Mouse (Mus musculus) thymus, postnatal 36 days (tissue): Measurements from ENCODE around the gene Gm8439.

ENCODE experiments used
- DNase-seq, 2 experiments: peaks; one replicate each; pipeline ENCODE4 v3.0.0; 2022; ENCODE audit warnings: mixed read lengths in 2 of 2

The Gm8439 gene

DNA sequence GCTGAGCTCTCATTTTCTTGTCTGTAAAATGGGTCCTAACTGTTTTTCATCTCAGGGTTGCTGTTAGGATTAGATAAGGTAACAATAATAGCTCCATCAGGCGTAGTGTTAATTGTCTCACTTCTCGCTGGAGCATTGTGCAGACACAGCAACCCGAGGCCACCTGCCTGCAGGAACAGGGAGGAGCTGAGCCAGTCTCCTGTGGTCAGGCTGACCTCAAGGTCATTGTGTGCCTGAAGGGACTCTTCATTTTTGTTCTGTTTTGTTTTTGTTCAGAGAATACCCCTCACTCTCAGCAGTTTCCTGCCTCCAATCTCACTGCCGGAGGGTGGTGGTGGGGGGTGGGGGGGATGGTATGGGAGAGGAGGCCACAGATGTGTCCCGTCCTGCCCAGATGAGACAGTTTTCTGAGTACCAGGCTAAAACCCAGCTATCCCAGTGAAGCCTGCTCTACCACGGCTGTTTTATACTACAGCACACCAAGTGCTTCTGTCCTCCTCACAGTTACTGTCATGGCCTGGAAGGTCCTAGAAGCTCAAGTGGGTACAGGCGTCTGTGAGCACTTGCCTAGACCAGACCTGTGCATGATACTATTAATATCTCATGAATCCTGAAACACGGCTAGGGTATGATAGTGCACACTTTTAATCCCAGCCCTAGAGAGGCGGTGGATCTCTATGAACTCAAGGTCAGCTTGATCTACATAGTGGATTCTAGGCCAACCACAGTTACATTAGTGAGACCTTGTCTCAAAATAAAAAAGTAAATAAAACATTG is 23.9 kb downstream of the Gm8439 start:
- peak in 1 of 2 experiments; percentile 22 for DNase-seq

DNA sequence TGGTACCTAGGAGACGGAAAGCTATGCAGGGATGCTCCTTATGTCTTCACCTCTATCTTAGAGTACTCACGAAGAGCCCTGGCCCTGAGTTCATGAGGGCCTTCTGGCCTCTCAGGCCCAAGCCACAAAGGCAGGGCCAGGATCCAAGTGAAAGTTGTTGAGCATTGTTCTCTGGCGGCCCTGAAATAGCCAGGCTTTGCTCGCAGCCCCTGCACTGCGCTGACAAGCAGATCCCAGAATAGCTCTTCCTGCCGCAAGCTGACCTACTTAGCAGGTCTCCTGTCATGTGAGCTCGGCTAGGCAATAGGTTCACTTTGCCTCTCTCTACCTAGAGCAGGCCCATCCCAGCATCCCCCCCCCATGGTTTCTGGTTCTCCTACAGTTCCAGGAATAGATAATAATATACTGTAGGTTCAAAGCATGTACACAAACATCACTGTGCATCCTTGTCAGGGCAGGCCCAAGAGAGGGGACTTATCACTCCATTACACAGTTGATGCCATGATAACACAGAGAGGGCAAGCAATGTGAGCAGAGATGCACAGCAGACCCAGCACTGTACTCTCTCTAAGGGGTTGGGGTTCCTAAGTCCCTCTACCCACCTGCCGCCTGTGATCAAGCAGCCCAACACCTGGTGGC is 25.3 kb downstream of the Gm8439 start:
- DNase-seq = peak; percentile 53 to 69

DNA sequence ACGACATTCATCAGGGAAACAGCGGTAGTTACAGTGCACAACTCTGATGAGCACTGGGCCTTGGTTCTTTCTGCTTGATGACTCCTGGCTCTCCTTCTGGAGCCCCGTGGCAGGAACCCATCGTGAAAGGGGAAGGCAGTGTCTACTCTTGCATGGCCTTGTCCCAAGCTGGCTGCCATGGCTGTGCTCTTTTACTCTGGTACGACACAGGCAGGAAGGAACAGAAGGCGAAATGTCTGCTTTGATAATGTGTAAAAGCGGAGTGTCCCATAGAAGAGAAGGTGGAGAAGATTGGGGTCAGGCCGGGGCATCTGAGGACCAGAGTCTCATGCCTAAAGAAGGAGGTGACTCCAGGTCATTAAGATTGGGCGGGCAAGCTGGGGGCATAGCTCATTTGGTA is 26.1 kb downstream of the Gm8439 start:
- DNase-seq = no peak

DNA sequence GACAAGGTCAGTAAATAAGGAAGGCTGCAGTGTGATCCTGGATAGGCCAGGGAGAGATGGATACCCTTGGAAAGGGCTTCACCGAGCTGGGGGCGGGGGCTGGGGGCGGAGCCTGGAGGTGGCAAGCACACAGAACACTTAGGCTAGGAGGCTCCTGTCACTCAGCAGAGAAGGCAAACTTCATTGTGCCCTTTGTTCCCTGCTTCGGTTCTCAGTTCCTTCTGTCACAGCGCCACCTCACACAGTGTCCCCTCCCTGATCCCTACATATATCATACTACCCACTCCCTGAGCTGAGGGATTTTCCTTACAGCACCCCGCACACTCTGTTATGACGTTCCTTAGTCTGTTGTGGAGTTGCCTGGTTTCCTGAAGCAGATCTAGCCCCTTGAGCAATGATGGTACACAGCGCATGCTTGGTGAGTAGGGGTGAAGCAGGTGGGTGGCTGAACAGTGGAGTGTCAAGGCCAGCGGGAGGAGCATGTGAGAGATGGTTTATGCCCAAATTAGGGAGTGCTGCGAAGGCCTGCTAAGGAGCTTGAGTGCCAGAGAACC is 27.1 kb downstream of the Gm8439 start:
- DNase-seq = peak; percentile 30 to 55

DNA sequence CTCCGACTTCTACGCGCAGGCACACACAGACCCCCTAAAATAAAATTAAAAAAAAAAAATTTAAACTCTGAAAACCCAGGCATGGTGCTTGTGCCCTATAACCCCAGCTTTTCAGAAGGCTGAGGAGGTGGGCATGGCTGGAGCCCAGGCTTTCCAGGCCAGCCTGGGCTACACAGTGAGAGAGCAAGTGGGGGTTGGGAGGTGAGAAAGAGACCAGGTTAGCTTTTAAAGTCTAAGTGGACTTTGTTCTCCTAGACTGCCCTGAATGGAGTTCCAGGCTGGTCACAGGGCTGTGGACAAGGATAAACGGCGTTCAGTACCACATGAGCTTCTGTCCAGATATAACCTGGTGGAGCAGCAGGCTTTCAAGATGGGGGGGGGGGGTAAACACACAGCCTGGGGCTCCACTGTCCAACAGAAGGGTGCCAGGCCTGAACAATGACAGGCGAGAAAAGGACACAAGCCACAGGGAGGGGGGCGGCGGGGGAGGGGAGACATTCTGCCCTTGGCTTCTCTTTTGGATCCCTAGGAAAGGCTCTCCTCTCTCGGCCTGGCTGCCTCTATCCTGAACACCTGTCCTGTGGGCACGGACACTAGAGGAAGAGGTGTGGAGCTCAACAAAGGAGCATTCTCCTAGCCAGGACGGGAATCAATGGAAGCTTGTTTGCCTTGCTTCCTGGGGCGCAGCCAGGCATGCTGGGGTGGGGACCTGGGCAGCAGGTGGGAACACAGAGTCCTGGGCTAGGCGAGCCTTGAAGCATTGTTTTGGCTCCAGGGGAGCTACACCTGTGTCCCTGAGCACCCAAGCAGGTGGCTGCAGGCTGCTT is 27.9 kb downstream of the Gm8439 start:
- peak in 1 of 2 experiments; percentile 10 for DNase-seq

DNA sequence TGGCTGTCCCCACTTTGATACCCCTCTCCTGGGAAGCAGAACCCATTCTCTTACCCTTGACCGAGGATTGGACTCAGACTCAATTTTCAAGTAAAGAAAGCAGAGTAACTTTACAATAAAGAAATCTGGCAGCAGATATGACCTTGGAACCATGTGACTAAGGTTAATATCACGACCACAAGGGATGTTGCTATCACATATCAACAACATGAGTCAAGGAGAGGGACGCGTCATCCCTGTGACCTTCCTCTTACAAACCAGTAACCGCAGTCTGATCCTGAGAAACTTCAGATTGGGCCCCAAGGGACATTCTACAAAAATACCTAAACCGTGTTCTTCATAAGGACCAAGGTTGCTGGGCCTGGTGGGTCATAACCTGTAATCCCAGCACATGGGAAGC is 39.2 kb downstream of the Gm8439 start:
- no peak for DNase-seq

DNA sequence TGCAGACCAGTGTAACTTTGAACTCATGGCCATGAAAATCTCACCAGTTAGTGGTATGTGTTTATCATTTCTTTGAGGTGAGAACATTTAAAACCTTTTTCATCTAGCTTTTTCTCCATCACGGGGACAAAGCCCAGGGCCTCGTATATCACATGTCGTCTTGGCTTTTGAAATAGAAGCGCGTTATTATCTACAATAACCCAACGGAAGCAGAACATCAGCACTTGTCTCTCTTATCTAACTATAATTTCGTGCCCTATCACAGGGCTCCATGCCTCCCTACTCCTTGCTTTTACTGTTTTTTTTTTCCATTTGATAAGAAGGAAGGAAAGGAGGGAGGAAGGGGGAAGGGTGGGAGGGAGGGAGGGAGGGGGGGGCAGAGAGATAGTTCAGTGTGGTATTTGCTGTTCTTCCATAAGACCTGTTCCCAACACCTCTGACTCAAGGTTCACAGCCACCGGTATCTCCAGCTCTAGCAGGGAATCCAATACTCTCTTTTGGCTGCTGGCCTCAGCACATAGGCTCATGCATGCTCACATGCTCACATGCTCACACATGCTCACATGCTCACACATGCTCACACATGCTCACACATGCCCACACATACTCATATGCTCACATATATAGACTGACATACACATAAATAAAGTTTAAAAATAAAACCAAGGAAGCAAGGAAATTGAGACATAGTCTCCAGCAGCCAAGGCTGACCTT is 41.8 kb downstream of the Gm8439 start:
- no peak for DNase-seq

DNA sequence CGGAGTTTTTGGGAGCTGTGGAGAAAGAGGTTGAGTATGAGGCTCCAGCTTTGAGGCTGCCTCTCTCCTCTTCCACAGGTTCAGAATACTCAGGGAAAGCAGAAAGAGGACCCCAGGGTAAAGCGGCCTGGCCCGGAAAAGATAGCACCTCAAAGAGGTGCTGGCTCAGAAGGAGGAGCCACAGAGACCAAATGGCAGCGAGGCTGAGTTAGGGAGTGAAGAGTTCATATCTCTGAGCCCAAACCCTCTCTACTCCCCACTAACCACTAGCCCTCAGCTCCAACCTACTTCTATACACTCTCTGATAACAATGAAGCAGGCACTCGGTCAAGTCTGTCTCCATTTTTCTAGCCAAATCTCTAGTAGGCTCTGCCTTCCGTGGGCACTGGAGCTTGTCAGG is 43.3 kb downstream of the Gm8439 start:
- no peak for DNase-seq

DNA sequence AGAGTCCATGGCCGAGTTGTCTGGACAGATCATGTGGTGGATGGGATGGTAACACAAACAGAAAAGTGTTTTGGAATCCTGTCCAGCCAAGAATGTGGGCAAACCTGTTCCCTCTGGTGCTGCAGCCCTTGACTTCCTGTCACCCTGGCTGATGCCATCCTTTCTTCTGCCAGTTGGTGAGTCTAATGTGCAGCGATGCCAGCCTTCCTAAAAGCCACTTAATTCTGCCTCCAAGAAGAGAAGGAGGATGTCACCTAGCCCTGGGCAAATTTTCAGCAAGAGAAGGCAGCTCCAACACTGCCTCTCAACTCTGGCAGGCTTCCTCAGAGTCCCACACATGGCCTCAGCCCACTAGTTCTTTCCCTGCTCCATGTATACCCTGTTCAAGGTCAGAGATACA is 46.8 kb downstream of the Gm8439 start:
- DNase-seq = no peak

DNA sequence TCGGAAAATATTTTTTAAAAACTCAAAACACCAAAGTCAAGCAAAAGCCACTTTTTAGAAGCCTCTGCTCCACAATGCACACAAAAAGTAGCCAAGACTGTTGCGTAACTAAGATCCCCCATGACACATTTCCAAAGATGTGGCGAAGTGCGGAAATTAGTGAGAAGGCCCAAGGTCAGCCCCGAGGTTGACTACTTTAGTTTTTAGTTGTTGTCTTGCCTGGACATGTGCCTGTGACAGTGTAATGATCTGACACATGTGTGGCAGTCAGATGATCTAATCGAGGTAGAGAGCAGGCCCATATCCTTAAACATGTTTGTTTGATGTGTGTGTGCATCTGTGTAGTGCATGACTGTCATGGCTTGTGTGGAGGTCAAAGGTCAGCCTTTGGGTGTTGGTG is 53.4 kb downstream of the Gm8439 start:
- no peak for DNase-seq

DNA sequence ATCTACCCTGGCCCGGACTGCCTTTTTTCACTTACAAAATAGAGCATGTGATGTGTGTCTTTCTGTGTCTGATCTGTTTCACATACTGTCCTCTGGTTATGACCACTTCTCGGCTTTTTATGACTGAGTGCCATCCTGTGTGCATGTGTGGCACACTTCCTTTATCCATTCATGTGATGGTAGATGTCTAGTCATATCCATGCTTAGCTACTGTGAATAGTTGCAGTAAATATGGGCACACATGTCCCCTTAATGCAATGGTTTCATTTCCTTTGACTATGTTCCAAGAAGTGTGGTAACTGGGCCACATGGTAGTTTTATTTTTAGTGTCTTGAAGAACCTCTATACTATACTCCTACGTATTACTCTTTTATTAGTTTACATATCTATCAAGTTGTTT is 55.4 kb downstream of the Gm8439 start:
- no peak for DNase-seq

DNA sequence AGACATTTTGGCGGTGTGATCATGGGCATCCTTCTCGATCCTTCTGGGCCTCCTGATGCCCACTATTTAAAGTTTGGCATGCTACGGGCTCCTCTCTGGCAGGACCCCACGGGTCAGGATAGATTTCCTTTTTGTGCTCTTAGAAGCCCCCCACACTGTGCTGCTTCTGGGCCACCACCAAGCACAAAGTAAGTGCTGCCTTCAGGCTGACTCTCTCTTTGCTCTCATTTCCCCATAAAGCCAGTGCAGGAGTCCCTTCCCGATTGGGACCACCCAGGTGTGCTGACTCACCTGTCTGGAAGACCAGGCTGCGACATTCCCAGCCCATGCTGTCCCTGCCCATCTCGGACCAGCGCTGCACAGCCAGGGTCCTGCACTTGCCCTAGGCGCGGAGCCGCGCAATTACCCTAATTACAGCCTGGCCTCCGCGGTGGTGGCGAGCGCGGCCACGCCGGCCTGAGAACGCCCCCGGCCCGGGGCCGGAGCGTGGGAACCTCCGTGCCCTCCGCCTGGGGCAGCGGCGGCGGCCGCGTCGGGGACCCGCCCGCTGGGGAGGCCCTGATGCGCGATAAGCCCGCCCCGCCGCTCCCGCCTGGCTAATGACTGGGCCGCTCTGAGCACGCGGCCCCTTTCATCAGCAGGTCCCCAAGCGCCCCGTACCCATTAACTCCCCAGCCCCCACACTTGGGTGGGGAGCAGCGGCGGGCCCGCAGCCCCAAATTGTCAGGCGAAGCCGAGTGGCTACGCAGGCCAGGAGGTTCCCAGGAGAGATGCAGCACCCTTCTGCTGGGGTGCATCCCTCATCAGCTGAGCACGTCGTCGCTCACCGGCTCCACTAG is 61.0 kb downstream of the Gm8439 start:
- no peak for DNase-seq

DNA sequence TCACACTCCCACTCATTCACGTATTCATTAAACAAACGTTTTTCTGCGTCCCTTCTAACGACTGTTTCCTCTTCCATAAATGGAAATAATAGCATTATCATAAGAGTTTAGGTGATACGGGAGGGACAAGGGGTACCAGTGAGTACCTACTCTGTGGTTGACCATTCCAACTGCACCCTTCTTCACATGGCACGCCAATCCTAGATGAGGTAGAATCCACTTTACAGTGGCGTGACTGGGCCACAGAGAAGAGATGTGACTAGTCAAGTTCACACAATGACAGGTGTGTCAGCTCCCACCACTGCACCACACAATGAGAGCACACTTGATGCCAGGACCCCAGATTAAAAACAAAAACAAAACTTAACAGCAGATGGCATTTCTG is 61.7 kb downstream of the Gm8439 start:
- DNase-seq = no peak

DNA sequence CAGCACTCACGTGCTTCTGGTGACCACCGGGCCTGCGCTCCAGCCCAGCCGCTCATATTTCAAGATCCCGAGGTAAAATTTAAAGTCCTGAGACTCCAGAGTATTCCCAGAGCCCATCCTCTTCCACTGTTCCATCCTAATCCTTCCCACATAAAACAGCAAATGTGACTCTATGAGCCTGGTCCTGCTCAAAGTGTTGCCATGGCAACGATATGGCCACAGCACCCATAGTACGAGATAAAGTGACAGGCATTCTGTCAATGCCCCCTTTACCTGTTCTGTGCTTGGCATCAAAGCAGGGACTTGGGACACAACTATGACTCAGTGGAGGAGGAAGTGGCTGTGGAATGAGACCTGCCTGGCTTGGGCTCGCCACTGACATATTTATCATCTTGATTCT is 67.4 kb downstream of the Gm8439 start:
- no peak for DNase-seq
